Mouse (Mus musculus): Measurements from ENCODE around the gene Zfp652. TPM values are rescaled to one million over a fixed set of nuclear protein-coding genes. Genes with fewer than 3 reads are reported as not detected.

The Zfp652 gene
- polyA plus RNA-seq, 1 experiment from 2014 or later: 11.9 TPM

DNA sequence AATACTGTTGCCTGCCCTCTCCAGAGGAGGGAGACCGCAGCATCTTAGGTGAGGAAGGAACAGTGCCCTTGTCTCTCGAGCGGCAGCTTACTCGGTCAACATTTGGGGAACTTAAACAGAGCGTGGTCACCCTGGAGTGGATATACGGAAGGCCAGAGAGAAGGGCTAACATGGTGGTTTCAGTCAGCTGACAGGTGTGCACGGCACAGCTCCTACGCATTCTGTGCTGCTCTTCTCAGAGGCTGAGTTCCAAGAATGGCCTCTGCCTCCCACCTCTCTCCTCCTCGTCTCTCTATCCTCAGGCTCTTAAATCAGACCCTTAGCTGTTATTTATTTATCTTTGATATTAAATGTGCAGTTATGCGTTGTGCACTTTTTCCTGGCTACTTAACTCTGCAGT, 52.9 kb downstream of the Zfp652 start:
- no peaks in the 10 kb centered on the region for H3K9me3 ChIP-seq (ENCODE audit: control insufficient read depth, low read length)
- H3K27ac ChIP-seq (ENCODE audit: low read depth, low read length): no peak overlapping the region
- 90% methylated on average over 10 of the region's 10 CpGs for WGBS
- no peaks in the 10 kb centered on the region for H3K27me3 ChIP-seq (ENCODE audit: control insufficient read depth, insufficient read depth, low read length)
- H3K4me3 ChIP-seq (ENCODE audit: low read depth, low read length): no peak overlapping the region
- DNase-seq (ENCODE audit: low spot score) (no peak), ATAC-seq (replicated peaks; ENCODE audit: low FRiP score) (no peak)
- H3K9ac ChIP-seq (ENCODE audit: low read length): no peak overlapping the region
- no peak overlapping the region for H3K4me2 ChIP-seq (ENCODE audit: low read depth, low read length, severe bottlenecking)
- H3K36me3 ChIP-seq (ENCODE audit: control insufficient read depth, insufficient read depth, low read length): peaks cover 2% of the 10 kb centered on the region; the same call in 1 of the 2 replicates
- no peaks in the 10 kb centered on the region for H3K4me1 ChIP-seq (replicated peaks; ENCODE audit: control insufficient read depth, insufficient read depth, low read length)

DNA sequence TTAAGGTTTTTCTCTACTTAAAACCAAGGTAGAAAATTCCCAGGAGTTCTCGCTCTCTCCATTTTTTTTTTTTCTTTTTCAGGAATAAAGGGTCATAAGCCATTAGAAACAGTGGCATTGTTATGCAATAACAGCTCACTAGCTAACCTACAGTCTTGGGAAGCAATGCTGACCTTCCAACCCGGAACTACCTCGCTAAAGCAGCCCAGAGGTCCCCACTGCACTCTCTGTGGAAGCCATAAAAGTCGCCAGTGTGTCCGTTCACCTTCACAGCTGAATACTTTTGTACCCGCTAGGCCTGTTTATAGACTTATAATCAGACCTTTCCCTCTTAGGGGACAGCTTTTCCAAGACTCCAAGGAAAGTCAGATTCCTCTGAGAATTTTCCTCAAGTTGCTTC, 55.8 kb downstream of the Zfp652 start:
- H3K4me1 ChIP-seq (replicated peaks; ENCODE audit: control insufficient read depth, insufficient read depth, low read length): no peaks in the 10 kb centered on the region
- H3K27me3 ChIP-seq (ENCODE audit: control insufficient read depth, insufficient read depth, low read length): no peaks in the 10 kb centered on the region
- no peak overlapping the region for H3K9ac ChIP-seq (ENCODE audit: low read length)
- H3K9me3 ChIP-seq (ENCODE audit: control insufficient read depth, low read length): no peaks in the 10 kb centered on the region
- ATAC-seq (replicated peaks; ENCODE audit: low FRiP score) (no peak), DNase-seq (ENCODE audit: low spot score) (no peak)
- H3K4me2 ChIP-seq (ENCODE audit: low read depth, low read length, severe bottlenecking): no peak overlapping the region
- WGBS: 87% methylated on average over 6 of the region's 6 CpGs
- no peak overlapping the region for H3K4me3 ChIP-seq (ENCODE audit: low read depth, low read length)
- no peak overlapping the region for H3K27ac ChIP-seq (ENCODE audit: low read depth, low read length)
- H3K36me3 ChIP-seq (ENCODE audit: control insufficient read depth, insufficient read depth, low read length): peaks cover 2% of the 10 kb centered on the region; the same call in 1 of the 2 replicates

- WGBS: 91% methylated on average over 10 of the region's 10 CpGs
- no peak for DNase-seq (ENCODE audit: low spot score)
- no peaks in the 10 kb centered on the region for H3K36me3 ChIP-seq (ENCODE audit: control insufficient read depth, insufficient read depth, low read length)
These were observed 56.7 kb downstream of the Zfp652 start for GRCm38 (mm10) chr11:95769208-95769607.

DNA sequence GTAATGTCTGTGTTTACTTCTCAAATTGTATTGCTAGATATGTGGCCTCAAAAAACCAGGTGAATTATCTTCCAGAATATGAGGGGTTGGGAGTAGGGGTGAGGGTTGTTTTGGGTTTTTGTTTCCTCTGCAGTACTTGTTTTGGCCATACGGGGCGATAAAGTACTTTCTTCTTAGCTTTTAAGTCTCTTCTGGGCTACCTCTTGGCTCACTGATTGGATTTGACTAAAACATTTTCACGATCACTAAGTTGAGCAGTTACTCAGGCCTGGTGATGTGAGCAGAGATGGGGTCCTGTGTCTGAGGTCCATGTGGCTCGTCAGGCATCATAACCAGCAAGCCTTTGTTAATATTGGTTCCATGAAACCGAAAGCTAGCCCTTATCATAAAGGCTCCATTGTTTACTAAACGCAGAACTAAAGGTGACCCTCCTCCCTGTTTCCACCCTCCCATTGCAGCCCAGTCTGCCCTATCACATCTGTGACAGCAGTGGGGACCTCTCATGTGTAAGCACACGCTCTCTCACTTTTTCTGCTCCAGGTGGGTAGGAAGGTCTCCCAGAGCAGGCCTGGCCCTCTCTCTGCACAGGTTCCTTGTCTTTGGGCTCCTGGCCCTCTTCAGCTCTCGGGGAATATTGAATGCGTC, 58.4 kb downstream of the Zfp652 start:
- no peaks in the 10 kb centered on the region for H3K36me3 ChIP-seq (ENCODE audit: control insufficient read depth, insufficient read depth, low read length)
- no peak overlapping the region for H3K27ac ChIP-seq (ENCODE audit: low read depth, low read length)
- H3K4me3 ChIP-seq (ENCODE audit: low read depth, low read length): no peak overlapping the region

More at GRCm38 (mm10) chr11:95769208-95769607, 56.7 kb downstream of the Zfp652 start:
- H3K9ac ChIP-seq (ENCODE audit: low read length): no peak overlapping the region
- H3K27me3 ChIP-seq (ENCODE audit: control insufficient read depth, insufficient read depth, low read length): no peaks in the 10 kb centered on the region
- ATAC-seq (replicated peaks; ENCODE audit: low FRiP score): no peak
- H3K9me3 ChIP-seq (ENCODE audit: control insufficient read depth, low read length): no peaks in the 10 kb centered on the region
- H3K4me2 ChIP-seq (ENCODE audit: low read depth, low read length, severe bottlenecking): no peak overlapping the region
- H3K27ac ChIP-seq (ENCODE audit: low read depth, low read length): no peak overlapping the region
- no peak overlapping the region for H3K4me3 ChIP-seq (ENCODE audit: low read depth, low read length)
- no peaks in the 10 kb centered on the region for H3K4me1 ChIP-seq (replicated peaks; ENCODE audit: control insufficient read depth, insufficient read depth, low read length)

GRCm38 (mm10) chr11:95771665-95772064, 59.2 kb downstream of the Zfp652 start:
- Histone ChIP-seq H3K36me3 (ENCODE audit: control insufficient read depth, insufficient read depth, low read length) (no peaks in the 10 kb centered on the region), H3K4me1 (replicated peaks; ENCODE audit: control insufficient read depth, insufficient read depth, low read length) (no peaks in the 10 kb centered on the region), H3K9ac (ENCODE audit: low read length) (no peak overlapping the region), H3K4me3 (ENCODE audit: low read depth, low read length) (no peak overlapping the region), H3K4me2 (ENCODE audit: low read depth, low read length, severe bottlenecking) (no peak overlapping the region), H3K27me3 (ENCODE audit: control insufficient read depth, insufficient read depth, low read length) (no peaks in the 10 kb centered on the region), H3K27ac (ENCODE audit: low read depth, low read length) (no peak overlapping the region), H3K9me3 (ENCODE audit: control insufficient read depth, low read length) (no peaks in the 10 kb centered on the region)
- WGBS: 88% methylated on average over 8 of the region's 8 CpGs
- ATAC-seq (replicated peaks; ENCODE audit: low FRiP score) (no peak), DNase-seq (ENCODE audit: low spot score) (no peak)

More for the DNA sequence above, 58.4 kb downstream of the Zfp652 start:
- DNase-seq (ENCODE audit: low spot score) (no peak), ATAC-seq (replicated peaks; ENCODE audit: low FRiP score) (no peak)
- Histone ChIP-seq H3K27me3 (ENCODE audit: control insufficient read depth, insufficient read depth, low read length) (no peaks in the 10 kb centered on the region), H3K4me2 (ENCODE audit: low read depth, low read length, severe bottlenecking) (no peak overlapping the region), H3K4me1 (replicated peaks; ENCODE audit: control insufficient read depth, insufficient read depth, low read length) (no peaks in the 10 kb centered on the region), H3K9me3 (ENCODE audit: control insufficient read depth, low read length) (no peaks in the 10 kb centered on the region), H3K9ac (ENCODE audit: low read length) (no peak overlapping the region)
- 67% methylated on average over 9 of the region's 9 CpGs for WGBS

DNA sequence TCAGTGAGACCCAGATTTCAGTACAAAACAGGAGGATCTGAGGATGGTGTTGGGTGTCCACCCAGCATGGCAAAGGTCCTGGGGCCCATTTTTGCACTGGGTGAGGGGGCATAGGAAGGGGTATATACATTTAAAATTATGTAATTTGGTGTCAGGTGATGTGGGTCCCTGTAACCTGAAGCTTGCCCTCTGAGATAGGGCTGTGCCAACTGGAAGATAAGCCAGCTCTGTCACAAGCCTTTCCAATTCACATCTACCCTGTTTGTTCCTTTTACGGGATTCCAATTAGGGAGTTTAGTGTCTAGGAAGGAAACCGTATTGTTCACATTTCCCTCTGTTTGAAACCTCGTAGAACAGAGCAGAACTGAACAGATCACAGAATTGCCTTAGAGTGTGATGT, 60.8 kb downstream of the Zfp652 start:
- Histone ChIP-seq H3K27me3 (ENCODE audit: control insufficient read depth, insufficient read depth, low read length) (no peaks in the 10 kb centered on the region), H3K4me1 (replicated peaks; ENCODE audit: control insufficient read depth, insufficient read depth, low read length) (no peaks in the 10 kb centered on the region), H3K9ac (ENCODE audit: low read length) (no peak overlapping the region), H3K27ac (ENCODE audit: low read depth, low read length) (no peak overlapping the region), H3K4me2 (ENCODE audit: low read depth, low read length, severe bottlenecking) (no peak overlapping the region), H3K9me3 (ENCODE audit: control insufficient read depth, low read length) (no peaks in the 10 kb centered on the region), H3K4me3 (ENCODE audit: low read depth, low read length) (no peak overlapping the region), H3K36me3 (ENCODE audit: control insufficient read depth, insufficient read depth, low read length) (no peaks in the 10 kb centered on the region)
- ATAC-seq (replicated peaks; ENCODE audit: low FRiP score): no peak
- WGBS: 84% methylated on average over 3 of the region's 3 CpGs
- no peak for DNase-seq (ENCODE audit: low spot score)

- no peaks in the 10 kb centered on the region for H3K36me3 ChIP-seq (ENCODE audit: control insufficient read depth, insufficient read depth, low read length)
- H3K4me2 ChIP-seq (ENCODE audit: low read depth, low read length, severe bottlenecking): no peak overlapping the region
- no peaks in the 10 kb centered on the region for H3K27me3 ChIP-seq (ENCODE audit: control insufficient read depth, insufficient read depth, low read length)
- H3K4me1 ChIP-seq (replicated peaks; ENCODE audit: control insufficient read depth, insufficient read depth, low read length): no peaks in the 10 kb centered on the region
- no peak overlapping the region for H3K4me3 ChIP-seq (ENCODE audit: low read depth, low read length)
- no peak for ATAC-seq (replicated peaks; ENCODE audit: low FRiP score)
- DNase-seq (ENCODE audit: low spot score): no peak
- no peak overlapping the region for H3K27ac ChIP-seq (ENCODE audit: low read depth, low read length)
- no peaks in the 10 kb centered on the region for H3K9me3 ChIP-seq (ENCODE audit: control insufficient read depth, low read length)
- H3K9ac ChIP-seq (ENCODE audit: low read length): no peak overlapping the region
- 80% methylated on average over 17 of the region's 17 CpGs for WGBS
These were observed 65.1 kb downstream of the Zfp652 start for GRCm38 (mm10) chr11:95777323-95778297.

DNA sequence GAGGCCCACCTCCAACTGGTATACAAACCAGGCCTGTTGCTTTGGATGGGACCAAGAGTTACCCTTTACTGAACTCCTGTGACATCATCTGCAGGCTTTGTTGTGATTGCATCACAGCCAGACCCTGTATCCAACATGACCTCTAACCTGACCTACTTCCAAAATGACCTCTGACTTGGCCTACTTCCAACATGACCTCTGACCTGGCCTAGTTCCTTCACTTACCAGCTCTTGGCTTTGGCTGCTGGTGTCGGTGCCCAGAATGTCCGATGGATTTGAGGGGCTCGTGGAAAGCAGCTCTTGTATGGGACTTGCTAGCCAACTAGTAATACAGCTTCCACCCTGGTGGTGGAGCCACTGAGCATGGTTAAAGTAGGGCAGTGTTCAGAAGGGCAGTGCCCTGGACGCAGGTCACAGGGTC, 66.4 kb downstream of the Zfp652 start:
- Histone ChIP-seq H3K9me3 (ENCODE audit: control insufficient read depth, low read length) (no peaks in the 10 kb centered on the region), H3K27me3 (ENCODE audit: control insufficient read depth, insufficient read depth, low read length) (no peaks in the 10 kb centered on the region), H3K4me3 (ENCODE audit: low read depth, low read length) (no peak overlapping the region), H3K4me1 (replicated peaks; ENCODE audit: control insufficient read depth, insufficient read depth, low read length) (no peaks in the 10 kb centered on the region), H3K9ac (ENCODE audit: low read length) (no peak overlapping the region), H3K36me3 (ENCODE audit: control insufficient read depth, insufficient read depth, low read length) (no peaks in the 10 kb centered on the region), H3K27ac (ENCODE audit: low read depth, low read length) (no peak overlapping the region), H3K4me2 (ENCODE audit: low read depth, low read length, severe bottlenecking) (no peak overlapping the region)
- no peak for ATAC-seq (replicated peaks; ENCODE audit: low FRiP score)
- 81% methylated on average over 4 of the region's 4 CpGs for WGBS
- no peak for DNase-seq (ENCODE audit: low spot score)

All from forebrain, embryonic 11.5 days (tissue).